Mouse (Mus musculus) spleen, adult 18-20 months (tissue): ENCODE measurements around the gene Cox6b1.

ENCODE experiments used
- DNase-seq, 2 experiments: peaks; one replicate each; pipeline ENCODE4 v3.0.0; 2022; ENCODE audit warnings: mixed read lengths in 2 of 2

Cox6b1 gene

GRCm38 (mm10) chr7:30584339-30584738 is 41.6 kb downstream of the Cox6b1 start:
- no peak for DNase-seq

- DNase-seq, result no peak
Observed at GRCm38 (mm10) chr7:30581547-30581946, 44.4 kb downstream of the Cox6b1 start.

- no peak for DNase-seq
Observed at GRCm38 (mm10) chr7:30579950-30580349, 46.0 kb downstream of the Cox6b1 start.

- no peak for DNase-seq
Observed at GRCm38 (mm10) chr7:30572969-30573368, 53.0 kb downstream of the Cox6b1 start.

DNA sequence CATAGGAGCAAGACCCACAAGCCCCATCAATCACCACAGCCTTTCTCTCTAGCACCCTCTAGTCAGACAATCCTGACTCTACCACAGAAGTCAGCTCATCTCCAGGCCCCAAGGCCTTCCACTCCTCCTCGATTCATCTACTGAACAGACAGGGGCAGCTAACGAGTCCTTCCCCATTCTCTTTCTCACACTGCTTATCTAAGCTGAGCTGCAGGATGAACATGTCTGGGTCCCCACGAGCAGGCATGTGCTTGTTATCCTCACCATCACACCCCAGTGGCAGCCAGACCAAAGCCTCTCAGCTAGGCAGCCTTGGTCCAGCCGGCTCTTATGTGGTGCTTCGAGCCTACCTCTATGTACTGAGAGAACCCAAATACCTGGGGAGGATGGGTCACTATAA is 53.6 kb downstream of the Cox6b1 start:
- DNase-seq, result no peak

DNA sequence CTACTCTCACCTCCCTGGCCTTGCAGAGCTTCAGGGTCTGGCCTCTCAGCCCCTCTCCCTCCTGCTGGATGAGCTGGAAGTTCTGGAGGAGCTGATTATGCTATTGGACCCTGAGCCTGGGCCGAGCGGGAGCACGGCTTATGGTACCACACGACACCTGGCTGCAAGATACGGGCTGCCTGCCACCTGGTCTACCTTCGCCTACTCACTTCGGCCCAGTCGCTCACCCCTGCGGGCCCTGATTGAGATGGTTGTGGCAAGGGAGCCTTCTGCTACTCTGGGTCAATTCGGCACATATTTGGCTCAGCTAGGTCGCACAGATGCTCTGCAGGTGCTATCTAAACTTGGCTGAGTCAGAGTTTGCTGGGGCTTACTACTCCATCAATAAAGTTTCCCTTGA is 58.4 kb downstream of the Cox6b1 start:
- DNase-seq, result no peak
